Mouse (Mus musculus) MEL (cell line): ENCODE results near the gene P4ha1.

Experiments used
- CTCF ChIP-seq, 3 experiments: IDR thresholded peaks in 2 of 3; conservative IDR thresholded peaks in 1 of 3; 2 replicates each; pipeline ENCODE4 v1.5.1; 2011 to 2012; ENCODE audit warnings: low read length in 3 of 3, low read depth in 2 of 3, mild to moderate bottlenecking in 2 of 3, improper control_type of control experiment in 1 of 3, inconsistent platforms in 1 of 3, mixed read lengths in 1 of 3, moderate library complexity in 1 of 3; ENCODE audit not compliant: control insufficient read depth in 1 of 3, insufficient read depth in 1 of 3, poor library complexity in 1 of 3, severe bottlenecking in 1 of 3
- JUND ChIP-seq: IDR thresholded peaks from 2 replicates; pipeline ENCODE4 v1.6.1; 2011; ENCODE audit warnings: low read depth, mild to moderate bottlenecking, improper control_type of control experiment, low read length
- MEF2A ChIP-seq: IDR thresholded peaks from 2 replicates; pipeline ENCODE4 v1.6.1; 2014; ENCODE audit warnings: low read depth, mild to moderate bottlenecking, inconsistent platforms, low read length, improper control_type of control experiment; ENCODE audit not compliant: poor library complexity, insufficient replicate concordance, severe bottlenecking; ENCODE audit errors: extremely low read depth
- NELFE ChIP-seq: IDR thresholded peaks from 2 replicates; pipeline ENCODE4 v1.6.1; 2011; ENCODE audit warnings: low read depth, low read length, improper control_type of control experiment
- TCF12 ChIP-seq: IDR thresholded peaks from 2 replicates; pipeline ENCODE4 v1.6.1; 2014; ENCODE audit warnings: low read depth, mild to moderate bottlenecking, inconsistent platforms, low read length, improper control_type of control experiment, moderate library complexity

DNA sequence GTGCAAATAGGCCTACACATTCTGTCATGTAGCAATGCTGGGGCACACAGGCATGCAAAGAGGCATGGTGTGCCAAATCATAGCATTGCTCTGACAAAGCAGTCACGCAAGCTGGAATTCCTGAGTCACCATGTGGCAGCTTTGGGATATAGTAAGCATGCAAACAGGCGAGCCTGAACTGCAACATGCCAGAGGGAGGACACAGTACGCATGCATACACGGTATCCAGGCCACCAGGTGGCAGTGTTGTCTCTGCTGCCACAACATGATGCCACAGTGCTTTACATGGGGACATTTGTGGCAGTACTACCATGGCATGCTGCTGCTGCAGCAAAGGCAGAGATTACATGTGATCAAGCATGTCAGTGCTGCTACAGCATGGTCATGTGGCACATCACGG is 26.8 kb upstream of the P4ha1 start:
- TF ChIP-seq MEF2A (no peak), NELFE (no peak), CTCF (IDR thresholded peaks at IDR 0.05 in 2 of 3, conservative IDR thresholded peaks at IDR 0.05 in 1 of 3; ENCODE audit: control insufficient read depth in 1 of 3, insufficient read depth in 1 of 3, low read depth in 2 of 3, low read length in 3 of 3, poor library complexity in 1 of 3, severe bottlenecking in 1 of 3) (peak; percentile 95 to 99 (median 96)), JUND (no peak), TCF12 (no peak)
